Mouse (Mus musculus): ENCODE data around the gene Rad51b.

- TF ChIP-seq CTCF (conservative IDR thresholded peaks at IDR 0.05; ENCODE audit: low read length), result no peak
- no peak for TF ChIP-seq NANOG (IDR thresholded peaks at IDR 0.05; ENCODE audit: borderline replicate concordance, low read length)
- TF ChIP-seq POU5F1 (IDR thresholded peaks at IDR 0.05; ENCODE audit: borderline replicate concordance, low read length), result no peak
Measured at GRCm38 (mm10) chr12:79626555-79627080, 329.5 kb downstream of the Rad51b start.

Measured in E14TG2a.4 (cell line).